Mouse (Mus musculus): ENCODE measurements around the gene Tra2a. TPM values are rescaled to one million over a fixed set of nuclear protein-coding genes. Genes with fewer than 3 reads are reported as not detected.

The Tra2a gene
- 39.9 and 42.9 TPM in 2 replicates for polyA plus RNA-seq (2015; fragmentation: Nextera tagmentation; extraction: Ambion mirVana)

GRCm38 (mm10) chr6:49263847-49264243 lies at the start of gene Tra2a:
Gene Tra2a (minus strand): TSS chr6:49264033.

GRCm38 (mm10) chr6:49214928-49215747 lies 48.7 kb downstream of the Tra2a start, which contains the start of gene Igf2bp3:
Gene Igf2bp3 (minus strand): TSS chr6:49214957.

Other genes starting within 250 kb of the Tra2a start
- 5.6 and 6.9 TPM in 2 replicates for gene Gpnmb, start 227.5 kb downstream of the Tra2a start, polyA plus RNA-seq (2015; fragmentation: Nextera tagmentation; extraction: Ambion mirVana)
- 69.9 and 71.4 TPM in 2 replicates for gene Malsu1, start 190.2 kb downstream of the Tra2a start, polyA plus RNA-seq (2015; fragmentation: Nextera tagmentation; extraction: Ambion mirVana)
- 29.3 and 33.9 TPM in 2 replicates for gene Igf2bp3, start 49.1 kb downstream of the Tra2a start, polyA plus RNA-seq (2015; fragmentation: Nextera tagmentation; extraction: Ambion mirVana)
- 12.0 and 14.3 TPM in 2 replicates for gene Ccdc126, start 55.2 kb upstream of the Tra2a start, polyA plus RNA-seq (2015; fragmentation: Nextera tagmentation; extraction: Ambion mirVana)
- 2.7 and 2.9 TPM in 2 replicates for gene Fam221a, start 103.7 kb upstream of the Tra2a start, polyA plus RNA-seq (2015; fragmentation: Nextera tagmentation; extraction: Ambion mirVana)
- gene Stk31, start 131.6 kb upstream of the Tra2a start, polyA plus RNA-seq (2015; fragmentation: Nextera tagmentation; extraction: Ambion mirVana): 0.10 TPM in 1 of 2 replicates, not detected in the other